Mouse (Mus musculus) E14TG2a.4 (cell line): ENCODE data around the gene Gm3238.

Source experiments
- CTCF ChIP-seq: conservative IDR thresholded peaks from 2 replicates; pipeline ENCODE4 v1.5.1; 2014; ENCODE audit warnings: low read length
- POU5F1 ChIP-seq: IDR thresholded peaks from 2 replicates; pipeline ENCODE4 v1.6.1; 2014; ENCODE audit warnings: low read length, borderline replicate concordance

- no peak for TF ChIP-seq CTCF
- TF ChIP-seq POU5F1: no peak
Observed at GRCm38 (mm10) chr10:77819203-77819602, 48.1 kb upstream of the Gm3238 start.
